Mouse (Mus musculus) limb, embryonic 14.5 days (tissue): ENCODE measurements around the gene Abcg5. TPM values are rescaled to one million over a fixed set of nuclear protein-coding genes. Genes with fewer than 3 reads are reported as not detected.

Experiments used
- ATAC-seq: fragments of 200-750 bp; cut with Nextera tagmentation; 2 replicates; pipeline ENCODE4 v1.8.0; 2017; ENCODE audit warnings: low read depth, moderate number of reproducible peaks, moderate TSS enrichment; ENCODE audit not compliant: low FRiP score
- DNase-seq: peaks from one replicate; pipeline ENCODE4 v3.0.0-alpha.2; 2015; ENCODE audit warnings: low spot score
- H3K27ac ChIP-seq: fragments of 300-500 bp; sonication (generic); replicated peaks from 2 replicates; pipeline ENCODE4 v1.5.1; 2014; ENCODE audit warnings: low read depth, mild to moderate bottlenecking, low read length, moderate library complexity, mixed read lengths
- H3K27me3 ChIP-seq: fragments of 300-500 bp; sonication (generic); 2 replicates; pipeline ENCODE4 v1.6.1; 2014; ENCODE audit warnings: low read length, mixed read lengths; ENCODE audit not compliant: control insufficient read depth, insufficient read depth
- H3K36me3 ChIP-seq: fragments of 300-500 bp; sonication (generic); 2 replicates; pipeline ENCODE4 v1.6.1; 2014; ENCODE audit warnings: mild to moderate bottlenecking, low read length, moderate library complexity, mixed read lengths; ENCODE audit not compliant: control insufficient read depth, insufficient read depth
- H3K4me1 ChIP-seq: fragments of 300-500 bp; sonication (generic); 2 replicates; pipeline ENCODE4 v1.6.1; 2014; ENCODE audit warnings: antibody characterized with exemption, low read length, mixed read lengths; ENCODE audit not compliant: control insufficient read depth, insufficient read depth
- H3K4me2 ChIP-seq: fragments of 300-500 bp; sonication (generic); replicated peaks from 2 replicates; pipeline ENCODE4 v1.6.1; 2014; ENCODE audit warnings: low read depth, mild to moderate bottlenecking, low read length, moderate library complexity; ENCODE audit not compliant: severe bottlenecking
- H3K4me3 ChIP-seq: fragments of 300-500 bp; sonication (generic); replicated peaks from 2 replicates; pipeline ENCODE4 v1.5.1; 2014; ENCODE audit warnings: low read length
- H3K9ac ChIP-seq: fragments of 300-500 bp; sonication (generic); 2 replicates; pipeline ENCODE4 v1.6.1; 2014; ENCODE audit warnings: mild to moderate bottlenecking, low read depth, low read length, moderate library complexity; ENCODE audit not compliant: severe bottlenecking
- H3K9me3 ChIP-seq: fragments of 300-500 bp; sonication (generic); 2 replicates; pipeline ENCODE4 v1.6.1; 2016; ENCODE audit warnings: low read length; ENCODE audit not compliant: control insufficient read depth
- POLR2A ChIP-seq: fragments of 200-500 bp; IDR thresholded peaks from 2 replicates; pipeline ENCODE4 v1.8.0; 2012; ENCODE audit warnings: inconsistent platforms, mild to moderate bottlenecking, moderate library complexity, borderline replicate concordance; ENCODE audit not compliant: insufficient read depth, insufficient read length; ENCODE audit errors: extremely low read depth
- WGBS: fragments of 180-500 bp; shearing (Covaris S2); extraction: QIAGEN DNeasy Blood & Tissue Kit; methylation state at CpG from one replicate; pipeline ENCODE4 v1.1.7; 2014; 5-methylcytosine and 5-hydroxymethylcytosine counted together
- polyA plus RNA-seq, 2 experiments: library from polyadenylated mRNA; depleted of rRNA in 1 of 2; stranded (reverse) in 1 of 2; unstranded in 1 of 2; fragments of >200 nt; fragmentation: Nextera tagmentation in 1 of 2; extraction: Ambion mirVana in 1 of 2; gene quantifications; 2 replicates each; pipeline versions ENCODE4 v1.2.1 to v1.2.3; 2012 to 2014

Gene Abcg5
- polyA plus RNA-seq (2012; rRNA removed) (1.7 and 2.6 TPM in 2 replicates), polyA plus RNA-seq (2014; fragmentation: Nextera tagmentation; extraction: Ambion mirVana) (1.3 and 2.3 TPM in 2 replicates)

DNA sequence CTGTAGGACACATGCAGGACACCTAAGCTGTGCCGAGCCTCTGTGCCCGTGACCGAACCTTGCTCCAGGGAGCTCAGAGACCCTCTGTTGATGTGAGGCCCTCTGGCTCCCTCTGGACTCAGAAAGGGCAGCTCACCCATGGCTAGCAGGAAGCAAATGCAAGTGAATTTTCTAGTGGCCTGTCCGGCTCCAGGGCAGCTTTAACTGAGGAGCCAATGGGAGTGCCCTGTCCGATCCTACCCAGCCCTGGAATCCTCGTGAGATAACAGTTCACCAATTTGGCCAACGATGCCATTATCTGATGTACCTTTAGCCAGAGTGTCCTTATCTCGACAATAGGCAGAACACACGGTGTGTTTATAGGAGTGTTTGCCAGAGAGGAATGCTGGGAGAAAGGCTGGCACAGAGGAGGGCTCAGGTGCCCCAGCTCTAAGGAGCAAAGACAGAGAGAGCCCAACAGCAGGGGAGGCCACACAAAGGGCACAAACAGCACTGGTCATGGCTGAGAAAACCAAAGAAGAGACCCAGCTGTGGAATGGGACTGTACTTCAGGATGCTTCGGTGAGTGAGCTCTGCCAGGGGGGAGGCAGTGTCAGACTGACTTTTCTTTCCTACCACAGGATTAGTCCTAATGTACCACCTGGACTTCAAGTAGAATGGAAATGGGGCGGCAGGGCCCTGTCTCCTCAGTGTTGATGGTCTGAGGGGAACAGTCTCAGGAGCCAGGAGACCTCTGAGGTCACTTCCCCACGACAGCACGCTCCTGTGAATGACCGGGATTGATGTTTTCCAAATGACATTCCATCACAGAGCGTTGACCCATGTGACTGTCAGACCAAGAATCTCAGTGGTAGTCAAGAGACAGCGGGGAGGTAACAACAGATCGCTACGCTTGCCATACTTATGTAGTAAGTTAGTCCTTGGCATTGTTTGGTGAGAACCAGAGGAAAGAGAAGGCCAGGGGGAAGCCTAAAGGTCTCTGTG lies at the start of gene Abcg5:
TSS of gene Abcg5 (minus strand) at position 278 of the 984 bp plus-strand sequence.
- 74% methylated on average over 18 of the region's 18 CpGs for WGBS
- no peak for DNase-seq

DNA sequence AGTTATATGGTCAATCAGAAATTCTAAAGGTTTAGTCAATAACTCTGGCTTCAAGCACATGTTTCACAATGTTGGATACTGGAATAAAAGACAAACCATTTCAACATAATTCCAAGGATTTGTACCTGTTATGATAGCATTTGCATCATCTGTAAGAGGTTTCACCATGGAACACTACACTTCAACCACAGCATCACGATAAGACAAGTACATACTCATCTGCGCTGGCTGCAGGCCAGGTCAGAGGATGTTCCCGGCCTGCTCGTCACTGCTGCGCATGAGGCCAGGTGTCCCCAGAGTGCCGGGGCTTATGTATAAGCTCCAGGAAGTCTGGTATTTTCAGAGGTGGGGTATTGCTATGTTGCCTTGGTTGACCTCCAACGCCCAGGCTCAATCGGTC lies 49.8 kb upstream of the Abcg5 start:
- Histone ChIP-seq H3K9me3 (no peaks in the 10 kb centered on the region), H3K36me3 (peaks cover 21% of the 10 kb centered on the region), H3K4me3 (no peak overlapping the region), H3K9ac (no peak overlapping the region), H3K27ac (no peak overlapping the region), H3K4me1 (no peaks in the 10 kb centered on the region), H3K4me2 (no peak overlapping the region), H3K27me3 (no peaks in the 10 kb centered on the region)
- DNase-seq (no peak), ATAC-seq (no peak)
- no peak for TF ChIP-seq POLR2A
- 89% methylated on average over 8 of the region's 8 CpGs for WGBS

More for the DNA sequence above, at the start of gene Abcg5:
- Histone ChIP-seq H3K4me2 (no peak within 1 kb of the TSS), H3K27me3 (no peaks in the 10 kb centered on the region), H3K9ac (no peak within 1 kb of the TSS), H3K4me1 (no peaks in the 10 kb centered on the region), H3K36me3 (no peaks in the 10 kb centered on the region), H3K27ac (no peak within 1 kb of the TSS), H3K9me3 (no peaks in the 10 kb centered on the region), H3K4me3 (no peak within 1 kb of the TSS)
- no peak for ATAC-seq
- TF ChIP-seq POLR2A, result no peak

DNA sequence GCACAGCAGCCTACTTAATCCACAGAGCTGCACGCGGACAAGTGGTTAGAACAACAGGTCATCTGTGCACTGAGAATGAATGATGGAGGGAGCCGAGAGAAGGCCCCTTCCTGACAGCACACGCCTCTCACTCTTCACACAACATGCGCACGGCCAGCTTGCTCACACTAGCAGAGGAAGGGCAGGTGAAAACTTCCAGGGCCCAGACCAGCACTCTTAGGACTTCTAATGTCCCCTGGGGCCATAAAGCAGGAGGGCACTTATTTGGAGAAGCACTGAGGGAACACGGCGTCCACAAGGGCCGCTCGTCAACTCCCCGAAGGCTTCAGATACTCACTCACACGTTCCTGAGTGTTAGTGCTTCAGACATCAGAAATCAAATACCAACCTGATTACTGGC lies 48.5 kb upstream of the Abcg5 start:
- H3K4me3 ChIP-seq, result no peak overlapping the region
- DNase-seq (no peak), ATAC-seq (no peak)
- H3K9me3 ChIP-seq, result no peaks in the 10 kb centered on the region
- no peak overlapping the region for H3K9ac ChIP-seq
- no peaks in the 10 kb centered on the region for H3K27me3 ChIP-seq
- 87% methylated on average over 12 of the region's 12 CpGs for WGBS
- no peaks in the 10 kb centered on the region for H3K4me1 ChIP-seq
- H3K4me2 ChIP-seq, result no peak overlapping the region
- H3K36me3 ChIP-seq, result peaks cover 26% of the 10 kb centered on the region
- no peak for TF ChIP-seq POLR2A
- no peak overlapping the region for H3K27ac ChIP-seq

DNA sequence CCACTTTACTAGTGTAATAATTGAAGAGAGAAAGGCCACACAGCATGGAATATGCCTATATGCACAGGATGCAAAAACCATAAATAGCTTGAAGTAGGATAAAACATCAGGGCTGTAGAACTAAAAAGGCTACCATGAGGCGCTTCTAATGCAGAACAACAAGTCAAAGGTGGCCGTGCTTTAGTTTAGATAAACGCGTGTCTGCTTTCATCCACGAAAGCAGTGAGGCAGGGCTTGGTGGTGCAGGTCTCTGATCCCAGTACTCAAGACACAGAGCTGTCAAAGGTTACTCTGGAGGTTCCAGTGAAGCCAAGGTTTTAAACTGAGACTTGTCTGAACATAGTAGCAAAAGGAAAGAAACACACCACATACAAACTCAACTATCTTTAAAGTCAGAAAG lies 46.3 kb upstream of the Abcg5 start:
- H3K4me1 ChIP-seq, result no peaks in the 10 kb centered on the region
- no peak for TF ChIP-seq POLR2A
- no peak for ATAC-seq
- H3K36me3 ChIP-seq, result peaks cover 43% of the 10 kb centered on the region
- WGBS, result 91% methylated on average over 5 of the region's 5 CpGs
- H3K4me3 ChIP-seq, result no peak overlapping the region
- H3K27ac ChIP-seq, result no peak overlapping the region
- DNase-seq, result no peak
- H3K27me3 ChIP-seq, result no peaks in the 10 kb centered on the region
- no peaks in the 10 kb centered on the region for H3K9me3 ChIP-seq
- H3K9ac ChIP-seq, result no peak overlapping the region
- no peak overlapping the region for H3K4me2 ChIP-seq

DNA sequence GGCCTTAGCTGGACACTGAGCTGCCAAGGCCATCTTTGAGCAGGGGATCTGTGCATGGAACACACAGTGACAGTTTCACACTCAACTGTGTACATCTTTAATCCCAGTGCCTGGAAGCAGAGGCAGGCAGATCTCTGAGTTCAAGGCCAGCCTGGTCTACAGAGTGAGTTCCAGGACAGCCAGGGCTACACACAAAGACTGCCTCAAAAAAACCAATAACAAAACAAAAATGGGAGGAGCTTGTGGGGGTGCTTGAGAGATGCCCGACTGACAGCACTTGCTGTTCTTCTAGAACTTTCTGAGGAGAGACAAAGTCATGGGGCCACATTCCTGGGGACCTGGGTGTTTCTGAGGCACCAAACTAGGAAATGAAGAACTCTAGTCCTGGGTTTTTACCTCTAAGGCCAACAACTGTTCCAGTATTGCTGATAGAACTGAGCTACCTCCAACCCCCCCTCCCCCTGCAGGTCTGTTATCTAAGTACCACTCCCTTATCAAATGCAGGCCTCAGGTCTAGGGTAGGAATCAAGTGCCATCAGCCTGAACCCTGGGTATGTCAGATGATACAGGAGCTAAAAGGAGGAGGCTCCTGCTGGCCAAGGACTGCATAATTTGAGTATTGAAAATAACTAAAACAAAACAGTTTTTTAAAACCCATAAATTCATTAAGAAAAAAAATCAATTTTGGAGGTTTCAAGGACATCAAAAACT lies 45.5 kb upstream of the Abcg5 start:
- DNase-seq (no peak), ATAC-seq (no peak)
- no peaks in the 10 kb centered on the region for H3K4me1 ChIP-seq
- no peaks in the 10 kb centered on the region for H3K27me3 ChIP-seq
- no peak overlapping the region for H3K9ac ChIP-seq
- no peaks in the 10 kb centered on the region for H3K9me3 ChIP-seq
- H3K4me3 ChIP-seq, result no peak overlapping the region
- H3K4me2 ChIP-seq, result no peak overlapping the region
- no peak overlapping the region for H3K27ac ChIP-seq
- 57% methylated on average over 1 of the region's 1 CpGs for WGBS
- no peak for TF ChIP-seq POLR2A
- peaks cover 48% of the 10 kb centered on the region for H3K36me3 ChIP-seq
